Mouse (Mus musculus): ENCODE measurements around the gene Slc36a3. TPM values are rescaled to one million over a fixed set of nuclear protein-coding genes. Genes with fewer than 3 reads are reported as not detected.
"Not testable (repeated sequence)": the region's sequence is repeated elsewhere in the genome, so short reads cannot be mapped to it uniquely, and the experiment has no call there.

The Slc36a3 gene
- polyA plus RNA-seq, 1 experiment from 2014 or later = not detected

GRCm38 (mm10) chr11:55127937-55128336 lies 23.6 kb downstream of the Slc36a3 start:
- Histone ChIP-seq H3K27me3 (no peaks in the 10 kb centered on the region), H3K4me1 (replicated peaks) (peaks cover 17% of the 10 kb centered on the region), H3K4me2 (no peak overlapping the region), H3K4me3 (replicated peaks) (no peak overlapping the region), H3K27ac (replicated peaks) (no peak overlapping the region), H3K9me3 (replicated peaks) (no peaks in the 10 kb centered on the region), H3K36me3 (replicated peaks) (no peaks in the 10 kb centered on the region), H3K9ac (no peak overlapping the region)
- no peak for ATAC-seq (ENCODE audit: insufficient read depth)
- WGBS (ENCODE audit: insufficient replicate concordance) = 41% methylated on average over 6 of the region's 6 CpGs

- Histone ChIP-seq H3K4me2 (no peak overlapping the region), H3K27me3 (no peaks in the 10 kb centered on the region), H3K27ac (replicated peaks) (no peak overlapping the region), H3K36me3 (replicated peaks) (no peaks in the 10 kb centered on the region), H3K9ac (no peak overlapping the region), H3K9me3 (replicated peaks) (no peaks in the 10 kb centered on the region), H3K4me1 (replicated peaks) (peaks cover 17% of the 10 kb centered on the region), H3K4me3 (replicated peaks) (no peak overlapping the region)
- 32% methylated on average over 3 of the region's 3 CpGs for WGBS (ENCODE audit: insufficient replicate concordance)
- ATAC-seq (ENCODE audit: insufficient read depth) = no peak
Measured at GRCm38 (mm10) chr11:55126663-55127062, 24.8 kb downstream of the Slc36a3 start.

- Histone ChIP-seq H3K27ac (replicated peaks) (peak overlapping the region; percentile 48; the same call in 1 of the 2 replicates), H3K27me3 (no peaks in the 10 kb centered on the region), H3K9ac (no peak overlapping the region), H3K36me3 (replicated peaks) (no peaks in the 10 kb centered on the region), H3K4me1 (replicated peaks) (peaks cover 6% of the 10 kb centered on the region), H3K4me3 (replicated peaks) (no peak overlapping the region), H3K4me2 (no peak overlapping the region), H3K9me3 (replicated peaks) (no peaks in the 10 kb centered on the region)
- ATAC-seq (ENCODE audit: insufficient read depth) = no peak
- 60% methylated on average over 1 of the region's 1 CpGs for WGBS (ENCODE audit: insufficient replicate concordance)
Measured at GRCm38 (mm10) chr11:55121430-55121829, 30.1 kb downstream of the Slc36a3 start.

GRCm38 (mm10) chr11:55120821-55121271 lies 30.7 kb downstream of the Slc36a3 start:
- ATAC-seq (ENCODE audit: insufficient read depth) = no peak
- no peak overlapping the region for H3K4me3 ChIP-seq (replicated peaks)
- H3K4me2 ChIP-seq = no peak overlapping the region
- WGBS (ENCODE audit: insufficient replicate concordance) = 37% methylated on average over 8 of the region's 8 CpGs
- no peaks in the 10 kb centered on the region for H3K9me3 ChIP-seq (replicated peaks)
- H3K4me1 ChIP-seq (replicated peaks) = 0 out of 2 replicates have a peak, but pooled peaks cover under 1% of the 10 kb centered on the region
- H3K9ac ChIP-seq = no peak overlapping the region
- H3K27me3 ChIP-seq = no peaks in the 10 kb centered on the region
- no peaks in the 10 kb centered on the region for H3K36me3 ChIP-seq (replicated peaks)
- peak overlapping the region; percentile 48 for H3K27ac ChIP-seq (replicated peaks)

- Histone ChIP-seq H3K9me3 (replicated peaks) (no peaks in the 10 kb centered on the region), H3K4me1 (replicated peaks) (no peaks in the 10 kb centered on the region), H3K27me3 (no peaks in the 10 kb centered on the region), H3K36me3 (replicated peaks) (no peaks in the 10 kb centered on the region), H3K4me3 (replicated peaks) (no peak overlapping the region), H3K4me2 (no peak overlapping the region), H3K9ac (no peak overlapping the region), H3K27ac (replicated peaks) (no peak overlapping the region)
- ATAC-seq (ENCODE audit: insufficient read depth) = no peak
Measured at GRCm38 (mm10) chr11:55120279-55120678, 31.2 kb downstream of the Slc36a3 start.

- Histone ChIP-seq H3K27ac (replicated peaks) (no peak overlapping the region), H3K9me3 (replicated peaks) (no peaks in the 10 kb centered on the region), H3K4me1 (replicated peaks) (no peaks in the 10 kb centered on the region), H3K27me3 (no peaks in the 10 kb centered on the region), H3K9ac (no peak overlapping the region), H3K4me3 (replicated peaks) (no peak overlapping the region), H3K36me3 (replicated peaks) (no peaks in the 10 kb centered on the region), H3K4me2 (no peak overlapping the region)
- WGBS (ENCODE audit: insufficient replicate concordance) = 27% methylated on average over 2 of the region's 2 CpGs
- no peak for ATAC-seq (ENCODE audit: insufficient read depth)
Measured at GRCm38 (mm10) chr11:55117031-55117430, 34.5 kb downstream of the Slc36a3 start.

GRCm38 (mm10) chr11:55116004-55116403 lies 35.5 kb downstream of the Slc36a3 start:
- ATAC-seq (ENCODE audit: insufficient read depth) = no peak
- Histone ChIP-seq H3K4me3 (replicated peaks) (no peak overlapping the region), H3K27me3 (no peaks in the 10 kb centered on the region), H3K4me2 (no peak overlapping the region), H3K4me1 (replicated peaks) (no peaks in the 10 kb centered on the region), H3K36me3 (replicated peaks) (no peaks in the 10 kb centered on the region), H3K9ac (no peak overlapping the region), H3K9me3 (replicated peaks) (no peaks in the 10 kb centered on the region), H3K27ac (replicated peaks) (no peak overlapping the region)
- 56% methylated on average over 3 of the region's 3 CpGs for WGBS (ENCODE audit: insufficient replicate concordance)

GRCm38 (mm10) chr11:55114291-55114690 lies 37.2 kb downstream of the Slc36a3 start:
- Histone ChIP-seq H3K9me3 (replicated peaks) (no peaks in the 10 kb centered on the region), H3K9ac (no peak overlapping the region), H3K4me2 (no peak overlapping the region), H3K27ac (replicated peaks) (peak overlapping the region; percentile 66), H3K36me3 (replicated peaks) (peaks cover under 1% of the 10 kb centered on the region; the same call in 1 of the 2 replicates), H3K27me3 (no peaks in the 10 kb centered on the region), H3K4me3 (replicated peaks) (no peak overlapping the region), H3K4me1 (replicated peaks) (no peaks in the 10 kb centered on the region)
- WGBS (ENCODE audit: insufficient replicate concordance) = 62% methylated on average over 2 of the region's 2 CpGs
- no peak for ATAC-seq (ENCODE audit: insufficient read depth)

GRCm38 (mm10) chr11:55113861-55114250 lies 37.7 kb downstream of the Slc36a3 start:
- WGBS (ENCODE audit: insufficient replicate concordance) = 17% methylated on average over 4 of the region's 4 CpGs
- H3K4me2 ChIP-seq = not testable (repeated sequence)

GRCm38 (mm10) chr11:55113209-55113860 lies 38.2 kb downstream of the Slc36a3 start:
- WGBS (ENCODE audit: insufficient replicate concordance) = 18% methylated on average over 7 of the region's 7 CpGs
- no peaks in the 10 kb centered on the region for H3K4me1 ChIP-seq (replicated peaks)
- H3K4me3 ChIP-seq (replicated peaks) = no peak overlapping the region
- no peaks in the 10 kb centered on the region for H3K27me3 ChIP-seq
- no peaks in the 10 kb centered on the region for H3K9me3 ChIP-seq (replicated peaks)
- no peak overlapping the region for H3K9ac ChIP-seq
- H3K36me3 ChIP-seq (replicated peaks) = peaks cover 10% of the 10 kb centered on the region; the same call in 1 of the 2 replicates
- peak overlapping the region; percentile 66 for H3K27ac ChIP-seq (replicated peaks)
- peak; percentile 42 for ATAC-seq (ENCODE audit: insufficient read depth)
- no peak overlapping the region for H3K4me2 ChIP-seq

More at GRCm38 (mm10) chr11:55113861-55114250, 37.7 kb downstream of the Slc36a3 start:
- H3K36me3 ChIP-seq (replicated peaks); ATAC-seq (ENCODE audit: insufficient read depth); H3K4me3 ChIP-seq (replicated peaks); H3K4me1 ChIP-seq (replicated peaks); H3K27me3 ChIP-seq; H3K9ac ChIP-seq; H3K9me3 ChIP-seq (replicated peaks): not testable (repeated sequence)
- peak overlapping the region; percentile 66 for H3K27ac ChIP-seq (replicated peaks)

- no peak overlapping the region for H3K4me2 ChIP-seq
- peaks cover 12% of the 10 kb centered on the region; the same call in 1 of the 2 replicates for H3K36me3 ChIP-seq (replicated peaks)
- WGBS (ENCODE audit: insufficient replicate concordance) = 69% methylated on average over 7 of the region's 7 CpGs
- no peaks in the 10 kb centered on the region; the same call in 1 of the 2 replicates for H3K4me1 ChIP-seq (replicated peaks)
- no peak overlapping the region for H3K27ac ChIP-seq (replicated peaks)
- H3K9me3 ChIP-seq (replicated peaks) = no peaks in the 10 kb centered on the region
- ATAC-seq (ENCODE audit: insufficient read depth) = no peak
- H3K27me3 ChIP-seq = no peaks in the 10 kb centered on the region
- no peak overlapping the region for H3K4me3 ChIP-seq (replicated peaks)
- no peak overlapping the region for H3K9ac ChIP-seq
Measured at GRCm38 (mm10) chr11:55110566-55111169, 40.8 kb downstream of the Slc36a3 start.

Data from liver, embryonic 15.5 days (tissue).